Mouse (Mus musculus): Measurements from ENCODE around the gene Sprr1b. TPM values are rescaled to one million over a fixed set of nuclear protein-coding genes. Genes with fewer than 3 reads are reported as not detected.

Gene Sprr1b
- polyA plus RNA-seq, 1 experiment from 2014 or later = not detected

DNA sequence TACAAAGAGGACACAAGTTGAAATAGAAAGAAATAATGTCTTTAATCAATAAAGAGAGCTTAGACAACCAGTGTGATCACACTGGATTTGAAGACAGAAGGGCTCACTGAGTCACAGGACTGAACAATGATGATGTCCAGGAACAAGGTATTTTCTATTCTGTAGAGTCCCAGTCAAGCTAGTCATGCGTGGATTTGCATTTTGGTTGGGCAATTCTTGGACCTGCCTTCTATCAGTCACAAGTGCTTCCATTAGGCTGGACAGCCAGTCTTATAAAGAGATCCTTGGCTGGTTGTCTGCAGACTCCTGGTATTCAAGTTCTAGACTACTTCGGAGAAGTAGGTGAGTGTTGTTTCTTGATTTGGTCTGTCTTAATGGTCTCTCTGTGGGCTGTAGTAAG is 30.9 kb downstream of the Sprr1b start, which contains the start of gene Sprr2i:
Gene Sprr2i, plus strand, starts transcription at position 301 of the 400 bp plus-strand sequence.
- Histone ChIP-seq H3K27ac (no peak within 1 kb of the TSS), H3K9ac (no peak within 1 kb of the TSS), H3K9me3 (no peaks in the 10 kb centered on the region), H3K4me3 (no peak within 1 kb of the TSS), H3K27me3 (no peaks in the 10 kb centered on the region), H3K4me1 (replicated peaks) (no peaks in the 10 kb centered on the region), H3K36me3 (no peaks in the 10 kb centered on the region), H3K4me2 (no peak within 1 kb of the TSS)
- no peak for ATAC-seq (ENCODE audit: low FRiP score)
- 98% methylated on average over 2 of the region's 2 CpGs for WGBS

- no peak overlapping the region for H3K9ac ChIP-seq
- H3K36me3 ChIP-seq = no peaks in the 10 kb centered on the region
- no peak overlapping the region for H3K4me3 ChIP-seq
- ATAC-seq (ENCODE audit: low FRiP score) = no peak
- WGBS = 64% methylated on average over 1 of the region's 1 CpGs
- no peak overlapping the region for H3K27ac ChIP-seq
- no peak overlapping the region for H3K4me2 ChIP-seq
- no peaks in the 10 kb centered on the region for H3K4me1 ChIP-seq (replicated peaks)
- no peaks in the 10 kb centered on the region for H3K27me3 ChIP-seq
- no peaks in the 10 kb centered on the region for H3K9me3 ChIP-seq
These were observed 44.3 kb downstream of the Sprr1b start for GRCm38 (mm10) chr3:92394301-92394700.

Other genes starting within 250 kb of the Sprr1b start
- gene Sprr2a1, start 223.0 kb downstream of the Sprr1b start, polyA plus RNA-seq (2015; fragmentation: Nextera tagmentation; extraction: Ambion mirVana) = not detected in 2 replicates
- gene Sprr2a2, start 222.9 kb downstream of the Sprr1b start, polyA plus RNA-seq (2015; fragmentation: Nextera tagmentation; extraction: Ambion mirVana) = not detected in 2 replicates
- gene Sprr2a3, start 153.4 kb downstream of the Sprr1b start, polyA plus RNA-seq (2015; fragmentation: Nextera tagmentation; extraction: Ambion mirVana) = not detected in 2 replicates
- gene Sprr2b, start 122.2 kb downstream of the Sprr1b start, polyA plus RNA-seq (2015; fragmentation: Nextera tagmentation; extraction: Ambion mirVana) = 0.35 TPM in 1 of 2 replicates, not detected in the other
- gene Sprr2d, start 99.6 kb downstream of the Sprr1b start, polyA plus RNA-seq (2015; fragmentation: Nextera tagmentation; extraction: Ambion mirVana) = not detected in 2 replicates
- not detected in 2 replicates for gene Sprr2e, start 86.6 kb downstream of the Sprr1b start, polyA plus RNA-seq (2015; fragmentation: Nextera tagmentation; extraction: Ambion mirVana)
- gene Sprr2f, start 73.6 kb downstream of the Sprr1b start, polyA plus RNA-seq (2015; fragmentation: Nextera tagmentation; extraction: Ambion mirVana) = not detected in 2 replicates
- gene Sprr2h, start 53.1 kb downstream of the Sprr1b start, polyA plus RNA-seq (2015; fragmentation: Nextera tagmentation; extraction: Ambion mirVana) = not detected in 2 replicates
- gene Sprr2i, start 30.8 kb downstream of the Sprr1b start, polyA plus RNA-seq (2015; fragmentation: Nextera tagmentation; extraction: Ambion mirVana) = not detected in 2 replicates
- not detected in 2 replicates for gene Sprr2j-ps, start 20.7 kb downstream of the Sprr1b start, polyA plus RNA-seq (2015; fragmentation: Nextera tagmentation; extraction: Ambion mirVana)
- gene Gm9774, start 9.4 kb downstream of the Sprr1b start, polyA plus RNA-seq (2015; fragmentation: Nextera tagmentation; extraction: Ambion mirVana) = 9.0 and 11.1 TPM in 2 replicates
- not detected in 2 replicates for gene Sprr2k, start 6.2 kb downstream of the Sprr1b start, polyA plus RNA-seq (2015; fragmentation: Nextera tagmentation; extraction: Ambion mirVana)
- gene Sprr3, start 19.9 kb upstream of the Sprr1b start, polyA plus RNA-seq (2015; fragmentation: Nextera tagmentation; extraction: Ambion mirVana) = not detected in 2 replicates
- gene Sprr1a, start 47.1 kb upstream of the Sprr1b start, polyA plus RNA-seq (2015; fragmentation: Nextera tagmentation; extraction: Ambion mirVana) = not detected in 2 replicates
- not detected in 2 replicates for gene Sprr4, start 61.7 kb upstream of the Sprr1b start, polyA plus RNA-seq (2015; fragmentation: Nextera tagmentation; extraction: Ambion mirVana)
- not detected in 2 replicates for gene 2310046K23Rik, start 95.7 kb upstream of the Sprr1b start, polyA plus RNA-seq (2015; fragmentation: Nextera tagmentation; extraction: Ambion mirVana)
- not detected in 2 replicates for gene Ivl, start 134.9 kb upstream of the Sprr1b start, polyA plus RNA-seq (2015; fragmentation: Nextera tagmentation; extraction: Ambion mirVana)
- gene Smcp, start 150.2 kb upstream of the Sprr1b start, polyA plus RNA-seq (2015; fragmentation: Nextera tagmentation; extraction: Ambion mirVana) = not detected in 2 replicates
- not detected in 2 replicates for gene 2210017I01Rik, start 168.7 kb upstream of the Sprr1b start, polyA plus RNA-seq (2015; fragmentation: Nextera tagmentation; extraction: Ambion mirVana)
- gene Lce6a, start 182.9 kb upstream of the Sprr1b start, polyA plus RNA-seq (2015; fragmentation: Nextera tagmentation; extraction: Ambion mirVana) = not detected in 2 replicates
- gene Lce1a1, start 209.5 kb upstream of the Sprr1b start, polyA plus RNA-seq (2015; fragmentation: Nextera tagmentation; extraction: Ambion mirVana) = not detected in 2 replicates
- gene Lce1b, start 218.1 kb upstream of the Sprr1b start, polyA plus RNA-seq (2015; fragmentation: Nextera tagmentation; extraction: Ambion mirVana) = not detected in 2 replicates
- not detected in 2 replicates for gene Lce1a2, start 231.5 kb upstream of the Sprr1b start, polyA plus RNA-seq (2015; fragmentation: Nextera tagmentation; extraction: Ambion mirVana)
- gene Lce1c, start 240.5 kb upstream of the Sprr1b start, polyA plus RNA-seq (2015; fragmentation: Nextera tagmentation; extraction: Ambion mirVana) = not detected in 2 replicates
- gene Lce1d, start 248.4 kb upstream of the Sprr1b start, polyA plus RNA-seq (2015; fragmentation: Nextera tagmentation; extraction: Ambion mirVana) = not detected in 2 replicates